Mouse (Mus musculus) midbrain, embryonic 13.5 days (tissue): ENCODE results near the gene Sh2d1b1. TPM values are rescaled to one million over a fixed set of nuclear protein-coding genes. Genes with fewer than 3 reads are reported as not detected.

Experiments used
- ATAC-seq: fragments of 200-750 bp; cut with Nextera tagmentation; 2 replicates; pipeline ENCODE4 v1.8.0; 2017; ENCODE audit warnings: mild to moderate bottlenecking, moderate TSS enrichment, moderate library complexity
- H3K27ac ChIP-seq: fragments of 300-500 bp; sonication (generic); 2 replicates; pipeline ENCODE4 v1.5.1; 2015; ENCODE audit warnings: inconsistent platforms, mild to moderate bottlenecking, moderate library complexity
- H3K27me3 ChIP-seq: fragments of 300-500 bp; sonication (generic); 2 replicates; pipeline ENCODE4 v1.6.1; 2015; ENCODE audit warnings: mild to moderate bottlenecking, inconsistent platforms
- H3K36me3 ChIP-seq: fragments of 300-500 bp; sonication (generic); 2 replicates; pipeline ENCODE4 v1.6.1; 2015; ENCODE audit warnings: mild to moderate bottlenecking, inconsistent platforms
- H3K4me1 ChIP-seq: fragments of 300-500 bp; sonication (generic); replicated peaks from 2 replicates; pipeline ENCODE4 v1.6.1; 2015; ENCODE audit warnings: inconsistent platforms
- H3K4me2 ChIP-seq: fragments of 300-500 bp; sonication (generic); replicated peaks from 2 replicates; pipeline ENCODE4 v1.6.1; 2015; ENCODE audit warnings: moderate library complexity, mild to moderate bottlenecking, inconsistent platforms
- H3K4me3 ChIP-seq: fragments of 300-500 bp; sonication (generic); replicated peaks from 2 replicates; pipeline ENCODE4 v1.5.1; 2015; ENCODE audit warnings: mild to moderate bottlenecking, inconsistent platforms
- H3K9ac ChIP-seq: fragments of 300-500 bp; sonication (generic); replicated peaks from 2 replicates; pipeline ENCODE4 v1.6.1; 2015; ENCODE audit warnings: mild to moderate bottlenecking, inconsistent platforms
- H3K9me3 ChIP-seq: fragments of 300-500 bp; sonication (generic); 2 replicates; pipeline ENCODE4 v1.6.1; 2016; ENCODE audit warnings: mild to moderate bottlenecking, inconsistent platforms
- WGBS: fragments of 180-500 bp; shearing (Covaris S2); methylation state at CpG from one replicate; pipeline ENCODE4 v1.1.7; 2015; 5-methylcytosine and 5-hydroxymethylcytosine counted together
- polyA plus RNA-seq: library from polyadenylated mRNA; unstranded; fragments of >200 nt; fragmentation: Nextera tagmentation; extraction: Ambion mirVana; gene quantifications from 2 replicates; pipeline ENCODE4 v1.2.1, GENCODE M21; 2015

Gene Sh2d1b1
- polyA plus RNA-seq, 1 experiment from 2014 or later = not detected

GRCm38 (mm10) chr1:170294786-170295570, 17.9 kb downstream of the Sh2d1b1 start:
- WGBS = 54% methylated on average over 15 of the region's 15 CpGs

GRCm38 (mm10) chr1:170299496-170299895, 22.4 kb downstream of the Sh2d1b1 start:
- Histone ChIP-seq H3K9me3 (no peaks in the 10 kb centered on the region), H3K27me3 (no peaks in the 10 kb centered on the region), H3K9ac (no peak overlapping the region), H3K27ac (no peak overlapping the region), H3K4me2 (no peak overlapping the region), H3K36me3 (no peaks in the 10 kb centered on the region; the same call in 1 of the 2 replicates), H3K4me1 (peaks cover 5% of the 10 kb centered on the region; the same call in 1 of the 2 replicates), H3K4me3 (no peak overlapping the region)
- ATAC-seq = no peak
- WGBS = 83% methylated on average over 4 of the region's 4 CpGs

More at GRCm38 (mm10) chr1:170294786-170295570, 17.9 kb downstream of the Sh2d1b1 start:
- H3K27me3 ChIP-seq = no peaks in the 10 kb centered on the region
- H3K4me1 ChIP-seq = peaks cover 7% of the 10 kb centered on the region; the same call in 1 of the 2 replicates
- H3K9me3 ChIP-seq = no peaks in the 10 kb centered on the region
- no peak overlapping the region for H3K4me3 ChIP-seq
- no peaks in the 10 kb centered on the region for H3K36me3 ChIP-seq
- ATAC-seq = no peak
- H3K9ac ChIP-seq = no peak overlapping the region
- no peak overlapping the region for H3K4me2 ChIP-seq
- no peak overlapping the region for H3K27ac ChIP-seq

- no peak for ATAC-seq
- WGBS = 94% methylated on average over 9 of the region's 9 CpGs
- H3K4me2 ChIP-seq = no peak overlapping the region
These were observed 24.6 kb downstream of the Sh2d1b1 start for GRCm38 (mm10) chr1:170301686-170302085.

GRCm38 (mm10) chr1:170302456-170302855, 25.3 kb downstream of the Sh2d1b1 start:
- no peak overlapping the region for H3K4me3 ChIP-seq
- H3K36me3 ChIP-seq = no peaks in the 10 kb centered on the region; the same call in 1 of the 2 replicates
- no peak overlapping the region for H3K4me2 ChIP-seq
- no peaks in the 10 kb centered on the region for H3K27me3 ChIP-seq
- no peaks in the 10 kb centered on the region for H3K4me1 ChIP-seq
- H3K9me3 ChIP-seq = no peaks in the 10 kb centered on the region
- no peak for ATAC-seq
- H3K27ac ChIP-seq = no peak overlapping the region
- H3K9ac ChIP-seq = no peak overlapping the region
- 75% methylated on average over 6 of the region's 6 CpGs for WGBS

More at GRCm38 (mm10) chr1:170301686-170302085, 24.6 kb downstream of the Sh2d1b1 start:
- H3K4me1 ChIP-seq = no peaks in the 10 kb centered on the region
- H3K27ac ChIP-seq = no peak overlapping the region
- no peak overlapping the region for H3K4me3 ChIP-seq
- no peaks in the 10 kb centered on the region for H3K9me3 ChIP-seq
- H3K9ac ChIP-seq = no peak overlapping the region
- H3K36me3 ChIP-seq = no peaks in the 10 kb centered on the region; the same call in 1 of the 2 replicates
- no peaks in the 10 kb centered on the region for H3K27me3 ChIP-seq

GRCm38 (mm10) chr1:170303103-170303502, 26.0 kb downstream of the Sh2d1b1 start:
- Histone ChIP-seq H3K27me3 (no peaks in the 10 kb centered on the region), H3K9me3 (no peaks in the 10 kb centered on the region), H3K4me2 (no peak overlapping the region), H3K27ac (no peak overlapping the region), H3K36me3 (no peaks in the 10 kb centered on the region; the same call in 1 of the 2 replicates), H3K9ac (no peak overlapping the region), H3K4me3 (no peak overlapping the region), H3K4me1 (no peaks in the 10 kb centered on the region)
- ATAC-seq = no peak
- 47% methylated on average over 6 of the region's 6 CpGs for WGBS

- ATAC-seq = no peak
- no peaks in the 10 kb centered on the region for H3K9me3 ChIP-seq
- H3K4me2 ChIP-seq = no peak overlapping the region
- no peak overlapping the region for H3K4me3 ChIP-seq
- WGBS = 96% methylated on average over 10 of the region's 10 CpGs
- H3K27me3 ChIP-seq = no peaks in the 10 kb centered on the region
- H3K27ac ChIP-seq = no peak overlapping the region
- no peak overlapping the region for H3K9ac ChIP-seq
- no peaks in the 10 kb centered on the region for H3K4me1 ChIP-seq
- H3K36me3 ChIP-seq = no peaks in the 10 kb centered on the region; the same call in 1 of the 2 replicates
These were observed 27.9 kb downstream of the Sh2d1b1 start for GRCm38 (mm10) chr1:170305002-170305401.

- no peak within 1 kb of the TSS for H3K9ac ChIP-seq
- no peaks in the 10 kb centered on the region for H3K4me1 ChIP-seq
- no peaks in the 10 kb centered on the region for H3K27me3 ChIP-seq
- WGBS = 100% methylated on average over 4 of the region's 4 CpGs
- H3K9me3 ChIP-seq = no peaks in the 10 kb centered on the region
- H3K36me3 ChIP-seq = no peaks in the 10 kb centered on the region
- no peak within 1 kb of the TSS for H3K4me3 ChIP-seq
- H3K4me2 ChIP-seq = no peak within 1 kb of the TSS
- no peak for ATAC-seq
- H3K27ac ChIP-seq = no peak within 1 kb of the TSS
These were observed 29.1 kb downstream of the Sh2d1b1 start, which contains the start of gene Gm7694 for GRCm38 (mm10) chr1:170306232-170306631. TSS of gene Gm7694 (minus strand) at chr1:170306332.

- Histone ChIP-seq H3K4me3 (no peak within 1 kb of the TSS), H3K9me3 (no peaks in the 10 kb centered on the region), H3K27ac (no peak within 1 kb of the TSS), H3K36me3 (no peaks in the 10 kb centered on the region), H3K4me2 (no peak within 1 kb of the TSS), H3K9ac (no peak within 1 kb of the TSS), H3K4me1 (no peaks in the 10 kb centered on the region), H3K27me3 (no peaks in the 10 kb centered on the region)
- ATAC-seq = no peak
- WGBS = 90% methylated on average over 4 of the region's 4 CpGs
These were observed 31.4 kb downstream of the Sh2d1b1 start, which contains the start of gene Spata46 for GRCm38 (mm10) chr1:170308503-170308902. TSS of gene Spata46 (plus strand) at chr1:170308803.

- no peaks in the 10 kb centered on the region for H3K27me3 ChIP-seq
- H3K9ac ChIP-seq = no peak overlapping the region
- ATAC-seq = no peak
- H3K4me3 ChIP-seq = no peak overlapping the region
- 90% methylated on average over 6 of the region's 6 CpGs for WGBS
- no peak overlapping the region for H3K27ac ChIP-seq
- no peak overlapping the region for H3K4me2 ChIP-seq
- H3K36me3 ChIP-seq = no peaks in the 10 kb centered on the region
- no peaks in the 10 kb centered on the region for H3K9me3 ChIP-seq
- H3K4me1 ChIP-seq = no peaks in the 10 kb centered on the region
These were observed 34.3 kb downstream of the Sh2d1b1 start for GRCm38 (mm10) chr1:170311431-170311830.

GRCm38 (mm10) chr1:170322046-170322445, 44.9 kb downstream of the Sh2d1b1 start:
- H3K9me3 ChIP-seq = no peaks in the 10 kb centered on the region
- WGBS = 76% methylated on average over 2 of the region's 2 CpGs
- no peak overlapping the region for H3K4me3 ChIP-seq
- H3K27me3 ChIP-seq = no peaks in the 10 kb centered on the region
- no peak overlapping the region for H3K27ac ChIP-seq
- no peak overlapping the region for H3K4me2 ChIP-seq
- H3K36me3 ChIP-seq = peaks cover 15% of the 10 kb centered on the region; the same call in 1 of the 2 replicates
- no peak overlapping the region for H3K9ac ChIP-seq
- no peaks in the 10 kb centered on the region for H3K4me1 ChIP-seq
- ATAC-seq = no peak

- Histone ChIP-seq H3K9ac (no peak overlapping the region), H3K9me3 (no peaks in the 10 kb centered on the region), H3K27me3 (no peaks in the 10 kb centered on the region), H3K27ac (no peak overlapping the region), H3K4me1 (no peaks in the 10 kb centered on the region), H3K36me3 (peaks cover 18% of the 10 kb centered on the region; the same call in 1 of the 2 replicates), H3K4me2 (no peak overlapping the region), H3K4me3 (no peak overlapping the region)
- no peak for ATAC-seq
- 86% methylated on average over 10 of the region's 10 CpGs for WGBS
These were observed 45.9 kb downstream of the Sh2d1b1 start for GRCm38 (mm10) chr1:170323001-170323400.

- H3K27me3 ChIP-seq = no peaks in the 10 kb centered on the region
- no peak overlapping the region for H3K4me2 ChIP-seq
- ATAC-seq = no peak
- peaks cover 10% of the 10 kb centered on the region; the same call in 1 of the 2 replicates for H3K36me3 ChIP-seq
- H3K4me1 ChIP-seq = no peaks in the 10 kb centered on the region
- H3K4me3 ChIP-seq = no peak overlapping the region
- H3K9ac ChIP-seq = no peak overlapping the region
- no peaks in the 10 kb centered on the region for H3K9me3 ChIP-seq
- no peak overlapping the region for H3K27ac ChIP-seq
- WGBS = 100% methylated on average over 1 of the region's 1 CpGs
These were observed 47.2 kb downstream of the Sh2d1b1 start for GRCm38 (mm10) chr1:170324312-170324711.
